Mouse (Mus musculus): ENCODE data around the gene Ticam1. TPM values are rescaled to one million over a fixed set of nuclear protein-coding genes. Genes with fewer than 3 reads are reported as not detected.

Gene Ticam1
- total RNA-seq, 2 experiments from 2014 or later = 6.2 to 7.4 TPM

GRCm38 (mm10) chr17:56219805-56220204, 56.8 kb downstream of the Ticam1 start:
- DNase-seq (ENCODE audit: low spot score in 2 of 2) = no peak

Small RNA genes lying within 50 kb of the gene (microRNA-seq; reads per million reads assigned to microRNA genes)
- 1,832 to 2,955 reads per million in 2 experiments for gene Mir7b

Other genes starting within 250 kb of the Ticam1 start
- gene Sh3gl1, start 240.2 kb downstream of the Ticam1 start, total RNA-seq (2021) = 10 to 100 TPM; 64.9 to 67.5 TPM
- 1 to 10 TPM; 3.5 to 5.0 TPM for gene Chaf1a, start 236.3 kb downstream of the Ticam1 start, total RNA-seq (2021)
- gene Ubxn6, start 201.8 kb downstream of the Ticam1 start, total RNA-seq (2021) = 10 to 100 TPM; 64.4 to 72.8 TPM
- 100 to 1,000 TPM; 104 to 115 TPM for gene Hdgfl2, start 197.2 kb downstream of the Ticam1 start, total RNA-seq (2021)
- 1 to 10 TPM; 1.3 to 2.5 TPM for gene Plin4, start 167.0 kb downstream of the Ticam1 start, total RNA-seq (2021)
- 1 to 10 TPM; 1.1 to 1.4 TPM for gene Plin5, start 159.2 kb downstream of the Ticam1 start, total RNA-seq (2021)
- gene Lrg1, start 154.8 kb downstream of the Ticam1 start, total RNA-seq (2021) = under 1 TPM; 0.62 to 0.81 TPM
- 100 to 1,000 TPM; 140 to 142 TPM for gene Sema6b, start 136.4 kb downstream of the Ticam1 start, total RNA-seq (2021)
- 1 to 10 TPM; 6.2 to 6.6 TPM for gene Tnfaip8l1, start 114.3 kb downstream of the Ticam1 start, total RNA-seq (2021)
- gene Mydgf, start 92.9 kb downstream of the Ticam1 start, total RNA-seq (2021) = 10 to 100 TPM; 43.3 to 46.0 TPM
- 10 to 100 TPM; 49.4 to 52.4 TPM for gene Dpp9, start 57.9 kb downstream of the Ticam1 start, total RNA-seq (2021)
- 10 to 100 TPM; 41.6 to 44.7 TPM for gene Fem1a, start 20.0 kb downstream of the Ticam1 start, total RNA-seq (2021)
- gene Plin3, start 16.1 kb upstream of the Ticam1 start, total RNA-seq (2021) = 1 to 10 TPM; 5.1 to 9.1 TPM
- gene Arrdc5, start 23.5 kb upstream of the Ticam1 start, total RNA-seq (2021) = not detected
- 1 to 10 TPM; 2.4 to 5.0 TPM for gene Uhrf1, start 26.5 kb upstream of the Ticam1 start, total RNA-seq (2021)
- gene Kdm4b, start 49.3 kb upstream of the Ticam1 start, total RNA-seq (2021) = 10 to 100 TPM; 79.7 to 84.5 TPM
- 100 to 1,000 TPM; 771 to 772 TPM for gene Ptprs, start 199.7 kb upstream of the Ticam1 start, total RNA-seq (2021)
- gene Znrf4, start 235.6 kb upstream of the Ticam1 start, total RNA-seq (2021) = not detected